Mouse (Mus musculus) neural tube, embryonic 13.5 days (tissue): ENCODE results near the gene Olfr419. TPM values are rescaled to one million over a fixed set of nuclear protein-coding genes. Genes with fewer than 3 reads are reported as not detected.

ENCODE experiments used
- ATAC-seq: fragments of 200-750 bp; cut with Nextera tagmentation; 2 replicates; pipeline ENCODE4 v1.8.0; 2017; ENCODE audit warnings: low read depth, mild to moderate bottlenecking, moderate TSS enrichment, moderate library complexity
- H3K27ac ChIP-seq: fragments of 300-500 bp; sonication (generic); replicated peaks from 2 replicates; pipeline ENCODE4 v1.5.1; 2015; ENCODE audit warnings: moderate library complexity, mild to moderate bottlenecking, inconsistent platforms
- H3K27me3 ChIP-seq: fragments of 300-500 bp; sonication (generic); 2 replicates; pipeline ENCODE4 v1.6.1; 2015; ENCODE audit warnings: mild to moderate bottlenecking, inconsistent platforms
- H3K36me3 ChIP-seq: fragments of 300-500 bp; sonication (generic); 2 replicates; pipeline ENCODE4 v1.6.1; 2015; ENCODE audit warnings: mild to moderate bottlenecking, inconsistent platforms
- H3K4me1 ChIP-seq: fragments of 300-500 bp; sonication (generic); replicated peaks from 2 replicates; pipeline ENCODE4 v1.6.1; 2015; ENCODE audit warnings: inconsistent platforms
- H3K4me2 ChIP-seq: fragments of 300-500 bp; sonication (generic); 2 replicates; pipeline ENCODE4 v1.6.1; 2015; ENCODE audit warnings: inconsistent platforms, mild to moderate bottlenecking, moderate library complexity
- H3K4me3 ChIP-seq: fragments of 300-500 bp; sonication (generic); 2 replicates; pipeline ENCODE4 v1.5.1; 2015; ENCODE audit warnings: mild to moderate bottlenecking, inconsistent platforms
- H3K9ac ChIP-seq: fragments of 300-500 bp; sonication (generic); 2 replicates; pipeline ENCODE4 v1.6.1; 2015; ENCODE audit warnings: moderate library complexity, mild to moderate bottlenecking, inconsistent platforms
- H3K9me3 ChIP-seq: fragments of 300-500 bp; sonication (generic); 2 replicates; pipeline ENCODE4 v1.6.1; 2016; ENCODE audit warnings: inconsistent platforms
- WGBS: fragments of 180-500 bp; shearing (Covaris S2); methylation state at CpG from one replicate; pipeline ENCODE4 v1.1.7; 2015; 5-methylcytosine and 5-hydroxymethylcytosine counted together
- polyA plus RNA-seq: library from polyadenylated mRNA; unstranded; fragments of >200 nt; fragmentation: Nextera tagmentation; extraction: Ambion mirVana; gene quantifications from 2 replicates; pipeline ENCODE4 v1.2.1, GENCODE M21; 2015

Olfr419 gene
- polyA plus RNA-seq: not detected in 2 replicates

- no peaks in the 10 kb centered on the region for H3K4me1 ChIP-seq
- H3K36me3 ChIP-seq: no peaks in the 10 kb centered on the region
- H3K27ac ChIP-seq: no peak within 1 kb of the TSS
- no peak within 1 kb of the TSS for H3K4me3 ChIP-seq
- no peaks in the 10 kb centered on the region for H3K27me3 ChIP-seq
- no peak for ATAC-seq
- 77% methylated on average over 3 of the region's 3 CpGs for WGBS
- H3K9ac ChIP-seq: no peak within 1 kb of the TSS
- no peaks in the 10 kb centered on the region for H3K9me3 ChIP-seq
- H3K4me2 ChIP-seq: no peak within 1 kb of the TSS
These were observed at the start of gene Olfr419 for GRCm38 (mm10) chr1:174251961-174252360. Gene Olfr419, minus strand, starts transcription at chr1:174252061.

DNA sequence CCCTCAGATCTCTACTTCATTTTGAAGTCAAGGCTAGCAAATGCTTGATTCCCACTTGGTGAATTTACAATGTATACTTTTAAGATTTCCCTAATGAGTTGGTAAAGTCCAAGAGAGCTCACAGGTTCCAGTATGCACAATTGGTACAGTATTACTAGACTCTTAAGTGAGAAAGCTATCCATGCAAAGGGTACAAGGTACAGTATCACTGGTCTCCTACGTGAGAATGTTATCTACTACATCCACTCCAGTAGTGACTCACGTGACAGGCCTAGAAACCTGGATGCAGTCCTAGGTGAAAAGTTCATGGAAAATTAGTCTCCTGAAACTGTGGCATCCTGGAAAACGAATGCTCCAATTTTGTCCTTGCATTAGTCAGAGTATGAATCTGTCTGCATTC lies 18.8 kb upstream of the Olfr419 start:
- no peaks in the 10 kb centered on the region for H3K9me3 ChIP-seq
- 90% methylated on average over 3 of the region's 3 CpGs for WGBS
- no peak overlapping the region for H3K4me2 ChIP-seq
- H3K27me3 ChIP-seq: no peaks in the 10 kb centered on the region
- no peak for ATAC-seq
- no peaks in the 10 kb centered on the region for H3K4me1 ChIP-seq
- H3K36me3 ChIP-seq: no peaks in the 10 kb centered on the region
- H3K9ac ChIP-seq: no peak overlapping the region
- no peak overlapping the region for H3K27ac ChIP-seq
- H3K4me3 ChIP-seq: no peak overlapping the region

DNA sequence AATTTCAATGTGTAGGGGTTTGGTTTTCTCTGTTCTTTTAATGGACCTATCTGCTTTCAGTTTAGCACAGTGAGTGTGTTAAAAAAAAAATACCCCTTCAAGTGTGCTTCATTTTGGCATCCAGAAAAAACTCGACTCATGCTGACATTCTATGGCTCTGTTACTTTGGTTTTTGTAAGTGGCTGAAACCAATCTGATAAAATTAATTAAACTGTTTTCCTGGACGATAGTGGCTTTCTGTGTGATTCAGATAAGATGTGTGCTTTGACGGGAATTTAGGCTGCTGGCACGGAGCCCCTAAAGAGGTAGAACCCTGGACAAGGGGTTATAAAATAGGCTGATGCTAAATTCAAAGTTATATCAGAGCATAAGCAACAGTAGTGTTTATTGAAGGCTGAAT lies 17.3 kb upstream of the Olfr419 start:
- Histone ChIP-seq H3K27me3 (no peaks in the 10 kb centered on the region), H3K9me3 (no peaks in the 10 kb centered on the region), H3K4me3 (no peak overlapping the region), H3K4me2 (no peak overlapping the region), H3K9ac (no peak overlapping the region), H3K36me3 (no peaks in the 10 kb centered on the region), H3K4me1 (no peaks in the 10 kb centered on the region), H3K27ac (no peak overlapping the region)
- 85% methylated on average over 4 of the region's 4 CpGs for WGBS
- no peak for ATAC-seq

GRCm38 (mm10) chr1:174267816-174268215 lies 16.0 kb upstream of the Olfr419 start:
- Histone ChIP-seq H3K9ac (no peak overlapping the region), H3K4me1 (no peaks in the 10 kb centered on the region), H3K36me3 (no peaks in the 10 kb centered on the region), H3K9me3 (no peaks in the 10 kb centered on the region), H3K27ac (no peak overlapping the region), H3K4me2 (no peak overlapping the region), H3K4me3 (no peak overlapping the region), H3K27me3 (no peaks in the 10 kb centered on the region)
- WGBS: 86% methylated on average over 4 of the region's 4 CpGs
- ATAC-seq: no peak

DNA sequence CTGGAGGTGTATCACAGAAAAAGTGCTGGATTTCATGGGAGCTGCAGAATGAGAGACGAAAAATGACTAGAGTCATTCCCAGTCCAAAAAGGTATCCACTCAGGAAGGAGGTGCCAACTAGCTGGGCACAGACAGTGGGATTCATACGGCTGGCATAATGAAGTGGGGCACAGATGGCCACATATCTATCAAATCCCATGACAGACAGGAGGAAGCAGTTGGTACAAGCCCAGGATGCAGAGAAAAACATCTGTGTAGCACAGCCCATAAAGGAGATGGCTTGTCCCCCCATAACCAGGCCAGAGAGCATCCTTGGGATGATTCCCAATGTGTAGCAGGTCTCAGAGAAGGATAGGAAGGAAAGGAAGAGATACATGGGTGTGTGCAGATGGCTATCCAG lies 1.5 kb downstream of the Olfr419 start:
- Histone ChIP-seq H3K4me1 (no peaks in the 10 kb centered on the region), H3K4me3 (no peak overlapping the region), H3K9ac (no peak overlapping the region), H3K27me3 (no peaks in the 10 kb centered on the region), H3K27ac (no peak overlapping the region), H3K9me3 (no peaks in the 10 kb centered on the region), H3K36me3 (no peaks in the 10 kb centered on the region), H3K4me2 (no peak overlapping the region)
- 84% methylated on average over 2 of the region's 2 CpGs for WGBS
- no peak for ATAC-seq

DNA sequence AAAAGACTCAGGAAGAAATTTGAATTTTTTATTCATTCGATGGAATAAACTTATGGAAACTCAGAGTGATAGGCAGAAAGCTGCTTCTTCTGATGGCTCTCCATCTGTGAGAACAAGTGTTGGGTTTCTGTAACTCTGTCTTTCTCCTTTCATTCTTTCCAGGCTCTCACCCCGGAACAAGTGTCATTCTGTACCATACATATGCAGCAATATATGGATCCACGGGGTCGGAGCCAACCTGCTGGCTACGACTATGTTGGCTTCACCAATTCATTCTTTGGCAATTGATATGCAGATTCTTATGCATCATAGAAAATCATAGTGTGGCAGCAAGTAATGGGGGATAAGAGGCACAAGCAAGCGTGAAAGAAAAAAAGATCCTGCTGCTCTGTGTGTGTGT lies 4.7 kb downstream of the Olfr419 start:
- Histone ChIP-seq H3K4me2 (no peak overlapping the region), H3K4me1 (no peaks in the 10 kb centered on the region), H3K36me3 (no peaks in the 10 kb centered on the region), H3K9ac (no peak overlapping the region), H3K27me3 (no peaks in the 10 kb centered on the region), H3K4me3 (no peak overlapping the region), H3K27ac (no peak overlapping the region), H3K9me3 (no peaks in the 10 kb centered on the region)
- ATAC-seq: no peak
- 92% methylated on average over 6 of the region's 6 CpGs for WGBS

DNA sequence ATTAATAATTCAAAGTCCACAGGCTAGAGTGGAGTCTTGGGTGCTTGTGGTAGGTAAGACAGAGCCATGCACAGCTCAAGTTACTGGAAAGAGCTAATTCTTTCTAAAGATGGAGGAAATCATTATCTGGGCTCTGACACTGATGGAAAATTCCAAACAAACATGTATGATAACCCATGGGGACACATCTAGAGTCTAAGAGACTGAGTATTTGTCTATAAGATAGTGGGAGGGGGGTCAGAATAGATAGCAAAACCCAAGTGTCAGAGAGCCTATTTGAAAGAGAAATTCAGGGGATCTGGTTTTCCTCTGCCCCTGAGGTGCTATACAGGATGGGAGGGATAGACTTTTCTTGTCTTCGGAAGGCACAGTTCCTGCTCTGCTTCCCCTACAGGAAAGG lies 5.8 kb downstream of the Olfr419 start:
- Histone ChIP-seq H3K4me2 (no peak overlapping the region), H3K4me3 (no peak overlapping the region), H3K9ac (no peak overlapping the region), H3K4me1 (no peaks in the 10 kb centered on the region), H3K27ac (no peak overlapping the region), H3K9me3 (no peaks in the 10 kb centered on the region), H3K36me3 (no peaks in the 10 kb centered on the region), H3K27me3 (no peaks in the 10 kb centered on the region)
- WGBS: 86% methylated on average over 1 of the region's 1 CpGs
- no peak for ATAC-seq

GRCm38 (mm10) chr1:174244621-174245020 lies 7.2 kb downstream of the Olfr419 start:
- H3K9ac ChIP-seq: no peak overlapping the region
- no peak overlapping the region for H3K4me2 ChIP-seq
- no peaks in the 10 kb centered on the region for H3K9me3 ChIP-seq
- 77% methylated on average over 2 of the region's 2 CpGs for WGBS
- H3K36me3 ChIP-seq: no peaks in the 10 kb centered on the region
- H3K4me1 ChIP-seq: no peaks in the 10 kb centered on the region
- no peak overlapping the region for H3K27ac ChIP-seq
- H3K27me3 ChIP-seq: no peaks in the 10 kb centered on the region
- no peak overlapping the region for H3K4me3 ChIP-seq
- ATAC-seq: no peak

GRCm38 (mm10) chr1:174239916-174240315 lies 11.9 kb downstream of the Olfr419 start:
- no peak for ATAC-seq
- H3K4me3 ChIP-seq: no peak overlapping the region
- no peaks in the 10 kb centered on the region for H3K36me3 ChIP-seq
- no peak overlapping the region for H3K9ac ChIP-seq
- WGBS: 96% methylated on average over 4 of the region's 4 CpGs
- H3K27ac ChIP-seq: no peak overlapping the region
- H3K9me3 ChIP-seq: no peaks in the 10 kb centered on the region
- no peak overlapping the region for H3K4me2 ChIP-seq
- no peaks in the 10 kb centered on the region for H3K27me3 ChIP-seq
- H3K4me1 ChIP-seq: no peaks in the 10 kb centered on the region

GRCm38 (mm10) chr1:174216528-174217204 lies 35.2 kb downstream of the Olfr419 start:
- WGBS: 94% methylated on average over 8 of the region's 8 CpGs
- Histone ChIP-seq H3K4me2 (no peak overlapping the region), H3K27me3 (no peaks in the 10 kb centered on the region), H3K9me3 (no peaks in the 10 kb centered on the region), H3K36me3 (no peaks in the 10 kb centered on the region), H3K9ac (no peak overlapping the region), H3K4me3 (no peak overlapping the region), H3K4me1 (no peaks in the 10 kb centered on the region), H3K27ac (no peak overlapping the region)
- ATAC-seq: no peak

DNA sequence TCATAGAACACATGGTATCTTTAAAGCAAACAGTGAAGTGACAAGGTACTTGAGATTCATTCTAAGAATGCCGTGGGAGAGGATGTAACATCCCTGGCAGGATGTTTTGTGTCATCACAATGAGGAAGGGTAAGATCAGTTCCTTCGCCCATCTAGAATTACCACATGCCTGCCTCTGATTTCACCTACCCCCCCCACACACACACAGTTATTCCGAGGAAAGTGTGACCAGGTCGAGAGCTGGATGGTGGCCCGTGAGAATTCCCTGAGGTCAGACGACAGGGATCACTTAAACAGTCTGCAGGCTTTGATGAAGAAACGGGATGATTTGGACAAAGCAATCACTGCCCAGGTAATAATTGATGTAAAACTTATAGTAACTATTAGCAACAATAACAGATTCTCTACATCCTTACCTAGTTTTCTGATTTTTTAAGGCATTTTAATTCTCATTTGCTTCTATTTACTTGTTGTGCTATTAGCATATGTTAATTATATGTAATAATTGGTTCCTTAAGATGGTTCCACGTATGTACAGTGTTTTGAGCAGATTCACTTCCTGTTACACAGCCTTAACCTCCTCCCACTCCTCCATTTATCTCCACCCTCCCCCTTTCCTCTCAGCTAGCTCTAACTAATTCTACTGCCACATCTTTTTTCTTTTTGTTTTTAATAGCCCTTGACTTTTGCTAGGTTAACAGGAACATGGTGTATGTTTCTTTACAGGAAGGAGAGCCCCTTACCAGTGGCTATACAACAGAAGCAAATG lies 36.4 kb downstream of the Olfr419 start:
- H3K27me3 ChIP-seq: no peaks in the 10 kb centered on the region
- ATAC-seq: no peak
- H3K36me3 ChIP-seq: no peaks in the 10 kb centered on the region
- H3K4me2 ChIP-seq: no peak overlapping the region
- H3K4me3 ChIP-seq: no peak overlapping the region
- H3K9me3 ChIP-seq: no peaks in the 10 kb centered on the region
- no peaks in the 10 kb centered on the region for H3K4me1 ChIP-seq
- H3K27ac ChIP-seq: no peak overlapping the region
- 84% methylated on average over 8 of the region's 8 CpGs for WGBS
- H3K9ac ChIP-seq: no peak overlapping the region

- WGBS: 85% methylated on average over 5 of the region's 5 CpGs
- no peak for ATAC-seq
- H3K9ac ChIP-seq: no peak overlapping the region
- no peaks in the 10 kb centered on the region for H3K9me3 ChIP-seq
- no peak overlapping the region for H3K27ac ChIP-seq
- H3K4me2 ChIP-seq: no peak overlapping the region
- H3K4me3 ChIP-seq: no peak overlapping the region
- no peaks in the 10 kb centered on the region for H3K4me1 ChIP-seq
- H3K27me3 ChIP-seq: no peaks in the 10 kb centered on the region
- H3K36me3 ChIP-seq: no peaks in the 10 kb centered on the region
These were observed 39.6 kb downstream of the Olfr419 start for GRCm38 (mm10) chr1:174212286-174212685.

GRCm38 (mm10) chr1:174204699-174205098 lies 47.2 kb downstream of the Olfr419 start:
- Histone ChIP-seq H3K27me3 (no peaks in the 10 kb centered on the region), H3K4me1 (no peaks in the 10 kb centered on the region), H3K9me3 (no peaks in the 10 kb centered on the region), H3K9ac (no peak overlapping the region), H3K27ac (no peak overlapping the region), H3K4me3 (no peak overlapping the region), H3K36me3 (no peaks in the 10 kb centered on the region), H3K4me2 (no peak overlapping the region)
- WGBS: 80% methylated on average over 7 of the region's 7 CpGs
- no peak for ATAC-seq
